Mouse (Mus musculus) CH12.LX (cell line): Measurements from ENCODE around the gene Rgs2. TPM values are rescaled to one million over a fixed set of nuclear protein-coding genes. Genes with fewer than 3 reads are reported as not detected.

Experiments
- DNase-seq: peaks from one replicate; pipeline ENCODE4 v3.0.0-alpha.2; 2013; ENCODE audit errors: extremely low read depth
- H3K27ac ChIP-seq: 2 replicates; pipeline ENCODE4 v1.5.1; 2012; ENCODE audit warnings: low read depth, mild to moderate bottlenecking, control low read depth, moderate library complexity; ENCODE audit not compliant: insufficient read depth
- H3K27me3 ChIP-seq: replicated peaks from 2 replicates; pipeline ENCODE3; 2012; ENCODE audit warnings: inconsistent platforms
- H3K36me3 ChIP-seq, 2 experiments: replicated peaks in 1 of 2; 2 replicates each; pipeline versions ENCODE3 to v1.6.1; 2012; ENCODE audit warnings: inconsistent platforms in 1 of 2, low read length in 1 of 2, mild to moderate bottlenecking in 1 of 2, mixed read lengths in 1 of 2, moderate library complexity in 1 of 2; ENCODE audit not compliant: control insufficient read depth in 1 of 2, insufficient read depth in 1 of 2
- H3K4me1 ChIP-seq, 2 experiments: 2 replicates each; pipeline ENCODE4 v1.6.1; 2012; ENCODE audit warnings: inconsistent platforms in 1 of 2, moderate library complexity in 1 of 2; ENCODE audit not compliant: insufficient read depth in 2 of 2, control insufficient read depth in 1 of 2
- H3K4me2 ChIP-seq: 2 replicates; pipeline ENCODE4 v1.6.1; 2012; ENCODE audit warnings: low read depth, mild to moderate bottlenecking, control low read depth; ENCODE audit not compliant: poor library complexity, insufficient read depth, severe bottlenecking
- H3K4me3 ChIP-seq, 3 experiments: fragments of 150-350 bp in 1 of 3; sonication (generic) in 1 of 3; replicated peaks in 1 of 3; 2 replicates each; pipeline versions ENCODE3 to v1.5.1; 2011 to 2012; ENCODE audit warnings: low read depth in 2 of 3, low read length in 2 of 3, mild to moderate bottlenecking in 2 of 3, moderate library complexity in 2 of 3, control low read depth in 1 of 3, improper control_type of control experiment in 1 of 3, inconsistent platforms in 1 of 3, mixed read lengths in 1 of 3; ENCODE audit not compliant: poor library complexity in 1 of 3
- H3K79me2 ChIP-seq: replicated peaks from 2 replicates; pipeline ENCODE4 v1.6.1; 2012; ENCODE audit warnings: mild to moderate bottlenecking, moderate library complexity; ENCODE audit not compliant: control insufficient read depth, poor library complexity, insufficient read depth, severe bottlenecking; ENCODE audit errors: extremely low read depth
- H3K9ac ChIP-seq: 2 replicates; pipeline ENCODE4 v1.6.1; 2012; ENCODE audit warnings: low read depth, mild to moderate bottlenecking, control low read depth, moderate library complexity; ENCODE audit not compliant: insufficient read depth
- H3K9me3 ChIP-seq: replicated peaks from 2 replicates; pipeline ENCODE3; 2012; ENCODE audit warnings: low read length, inconsistent platforms, mixed read lengths
- BHLHE40 ChIP-seq: IDR thresholded peaks from 2 replicates; pipeline ENCODE4 v1.6.1; 2011; ENCODE audit warnings: mild to moderate bottlenecking, low read depth, low read length, improper control_type of control experiment
- CHD1 ChIP-seq: IDR thresholded peaks from 2 replicates; pipeline ENCODE4 v1.6.1; 2012; ENCODE audit warnings: low read depth, low read length, improper control_type of control experiment, inconsistent platforms
- CHD2 ChIP-seq: IDR thresholded peaks from 2 replicates; pipeline ENCODE4 v1.6.1; 2011; ENCODE audit warnings: low read length, improper control_type of control experiment
- ELF1 ChIP-seq: IDR thresholded peaks from 2 replicates; pipeline ENCODE4 v1.6.1; 2014; ENCODE audit warnings: low read depth, mild to moderate bottlenecking, inconsistent platforms, low read length, improper control_type of control experiment
- EP300 ChIP-seq: IDR thresholded peaks from 2 replicates; pipeline ENCODE4 v1.6.1; 2011; ENCODE audit warnings: low read length, improper control_type of control experiment
- ETS1 ChIP-seq: conservative IDR thresholded peaks from 2 replicates; pipeline ENCODE4 v1.6.1; 2012; ENCODE audit warnings: low read depth, mild to moderate bottlenecking, inconsistent platforms, low read length, improper control_type of control experiment, moderate library complexity
- GABPA ChIP-seq: IDR thresholded peaks from 2 replicates; pipeline ENCODE4 v1.6.1; 2012; ENCODE audit warnings: low read depth, low read length, improper control_type of control experiment, inconsistent platforms; ENCODE audit not compliant: insufficient replicate concordance
- HCFC1 ChIP-seq: IDR thresholded peaks from 2 replicates; pipeline ENCODE4 v1.6.1; 2012; ENCODE audit warnings: low read depth, mild to moderate bottlenecking, inconsistent platforms, low read length, improper control_type of control experiment
- JUN ChIP-seq: IDR thresholded peaks from 2 replicates; pipeline ENCODE4 v1.6.1; 2011; ENCODE audit warnings: low read depth, mild to moderate bottlenecking, low read length, improper control_type of control experiment, moderate library complexity; ENCODE audit not compliant: insufficient read depth
- JUND ChIP-seq: conservative IDR thresholded peaks from 2 replicates; pipeline ENCODE4 v1.6.1; 2011; ENCODE audit warnings: low read depth, low read length, improper control_type of control experiment
- KAT2A ChIP-seq: IDR thresholded peaks from 2 replicates; pipeline ENCODE4 v1.6.1; 2012; ENCODE audit warnings: low read length, improper control_type of control experiment, inconsistent platforms; ENCODE audit not compliant: insufficient replicate concordance
- MAX ChIP-seq: IDR thresholded peaks from 2 replicates; pipeline ENCODE4 v1.6.1; 2011; ENCODE audit warnings: low read length, improper control_type of control experiment
- MEF2A ChIP-seq: IDR thresholded peaks from 2 replicates; pipeline ENCODE4 v1.6.1; 2014; ENCODE audit warnings: low read depth, mild to moderate bottlenecking, inconsistent platforms, low read length, improper control_type of control experiment, borderline replicate concordance
- MYC ChIP-seq: IDR thresholded peaks from 2 replicates; pipeline ENCODE4 v1.6.1; 2011; ENCODE audit warnings: low read depth, mild to moderate bottlenecking, improper control_type of control experiment, low read length
- PAX5 ChIP-seq: IDR thresholded peaks from 2 replicates; pipeline ENCODE4 v1.6.1; 2012; ENCODE audit warnings: low read length, inconsistent platforms, mixed read lengths
- POLR2A ChIP-seq: IDR thresholded peaks from 2 replicates; pipeline ENCODE4 v1.6.1; 2011; ENCODE audit warnings: low read depth, mild to moderate bottlenecking, improper control_type of control experiment, low read length
- RAD21 ChIP-seq: IDR thresholded peaks from 2 replicates; pipeline ENCODE4 v1.6.1; 2011; ENCODE audit warnings: low read depth, mild to moderate bottlenecking, low read length, improper control_type of control experiment, moderate library complexity
- RCOR1 ChIP-seq: conservative IDR thresholded peaks from 2 replicates; pipeline ENCODE4 v1.6.1; 2012; ENCODE audit warnings: low read depth, mild to moderate bottlenecking, inconsistent platforms, low read length, improper control_type of control experiment
- TBP ChIP-seq: conservative IDR thresholded peaks from 2 replicates; pipeline ENCODE4 v1.6.1; 2011; ENCODE audit warnings: low read depth, low read length, improper control_type of control experiment
- USF1 ChIP-seq: IDR thresholded peaks from 2 replicates; pipeline ENCODE4 v1.6.1; 2014; ENCODE audit warnings: low read depth, mild to moderate bottlenecking, inconsistent platforms, low read length, improper control_type of control experiment
- USF2 ChIP-seq: conservative IDR thresholded peaks from 2 replicates; pipeline ENCODE4 v1.6.1; 2011; ENCODE audit warnings: low read depth, low read length, improper control_type of control experiment
- ZC3H11A ChIP-seq: IDR thresholded peaks from 2 replicates; pipeline ENCODE4 v1.6.1; 2012; ENCODE audit warnings: low read depth, mild to moderate bottlenecking, inconsistent platforms, low read length, improper control_type of control experiment
- ZKSCAN1 ChIP-seq: IDR thresholded peaks from 2 replicates; pipeline ENCODE4 v1.6.1; 2012; ENCODE audit warnings: low read depth, inconsistent platforms, low read length, improper control_type of control experiment, borderline replicate concordance
- ZNF384 ChIP-seq: IDR thresholded peaks from 2 replicates; pipeline ENCODE4 v1.6.1; 2012; ENCODE audit warnings: low read depth, low read length, improper control_type of control experiment, inconsistent platforms
- dilution Hi-C: fragments of 300-500 bp; cut with MboI; formaldehyde crosslinking; loops from 2 replicates; pipeline ENCODE4 v1.14.3; 2020; ENCODE audit warnings: low sequenced_read_pairs; ENCODE audit not compliant: extremely low pct_unique_long_range_greater_than_20kb, extremely low pct_ligation_motif_present
- in situ Hi-C: fragments of 300-500 bp; cut with MboI; formaldehyde crosslinking; loops from 3 replicates; pipeline ENCODE4 v1.14.3; 2019; ENCODE audit warnings: low sequenced_read_pairs, low pct_ligation_motif_present, low pct_unique_long_range_greater_than_20kb, mixed read lengths
- polyA plus RNA-seq: library from polyadenylated mRNA; unstranded; fragments of >175 nt; gene quantifications from 2 replicates; pipeline ENCODE4 v1.2.1, GENCODE M21; 2012; ENCODE audit warnings: low read depth; ENCODE audit not compliant: insufficient read length
- total RNA-seq, 2 experiments: library from RNA; depleted of rRNA; stranded (reverse); fragments of 300-350 nt in 1 of 2; fragments of >200 nt in 1 of 2; gene quantifications; 2 replicates each; pipeline ENCODE4 v1.2.3; 2012 to 2014

Gene Rgs2
- total and polyA plus RNA-seq, 3 experiments, result 3.2 to 14.7 (median 11.0) TPM

DNA sequence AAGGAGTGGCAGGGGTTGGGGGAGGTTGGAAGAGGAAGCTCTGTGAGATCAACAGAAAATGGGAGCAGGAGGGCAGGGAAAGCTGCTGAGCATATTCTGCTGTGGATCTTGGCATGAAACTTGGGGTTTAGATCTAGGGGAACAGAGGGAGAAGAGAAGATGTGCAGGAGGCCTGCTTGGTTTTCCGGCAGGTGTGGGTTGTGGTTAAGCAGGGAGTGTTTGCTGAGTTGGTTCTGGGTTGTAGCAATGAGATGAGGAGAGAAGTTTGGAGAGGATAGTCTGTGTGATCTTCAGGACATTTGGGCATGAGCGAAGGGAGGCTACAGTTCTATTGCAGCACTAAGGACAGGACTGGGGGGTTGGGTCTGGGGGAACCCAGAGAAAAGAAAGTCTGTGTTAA, 37.9 kb upstream of the Rgs2 start:
- H3K27me3 ChIP-seq, result no peaks in the 10 kb centered on the region
- no peaks in the 10 kb centered on the region for H3K9me3 ChIP-seq
- H3K27ac ChIP-seq, result no peak overlapping the region
- H3K79me2 ChIP-seq, result no peaks in the 10 kb centered on the region
- H3K4me2 ChIP-seq, result no peak overlapping the region
- no peak for DNase-seq
- TF ChIP-seq RCOR1 (no peak), KAT2A (no peak), POLR2A (no peak), MAX (no peak), ELF1 (no peak), CHD1 (no peak), HCFC1 (no peak), ZKSCAN1 (no peak), PAX5 (no peak), ETS1 (no peak), ZC3H11A (no peak), TBP (no peak), USF2 (no peak), ZNF384 (no peak), GABPA (no peak), MYC (no peak)
- H3K9ac ChIP-seq, result no peak overlapping the region
- in situ Hi-C loops, result no loop called here
- no peak overlapping the region for H3K4me3 ChIP-seq
- no peaks in the 10 kb centered on the region for H3K4me1 ChIP-seq
- H3K36me3 ChIP-seq, result no peaks in the 10 kb centered on the region
- dilution Hi-C loops, result no loop called here

DNA sequence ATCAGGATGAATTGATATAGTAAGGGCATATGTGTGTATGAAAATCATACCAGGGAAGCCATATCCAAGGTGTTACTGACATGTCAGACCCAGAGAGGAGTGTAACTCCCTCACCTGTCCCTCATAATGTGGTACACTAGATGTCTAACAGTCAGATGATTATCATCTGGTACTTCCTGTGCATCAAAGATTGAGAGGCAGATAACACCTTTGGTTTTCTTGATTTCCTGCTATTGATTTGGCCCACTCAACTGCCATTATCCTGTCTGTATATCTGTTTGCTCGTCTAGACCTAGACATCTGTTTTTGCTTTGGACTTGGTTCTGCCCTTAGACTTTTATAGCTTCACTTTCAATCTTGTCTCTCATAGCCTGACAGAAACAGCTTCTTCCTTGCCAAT, 29.5 kb upstream of the Rgs2 start:
- H3K4me3 ChIP-seq, result no peak overlapping the region

More for the DNA sequence above, 29.5 kb upstream of the Rgs2 start:
- in situ Hi-C loops, result no loop called here
- dilution Hi-C loops, result no loop called here
- Histone ChIP-seq H3K9me3 (no peaks in the 10 kb centered on the region), H3K79me2 (no peaks in the 10 kb centered on the region), H3K27me3 (no peaks in the 10 kb centered on the region), H3K4me1 (no peaks in the 10 kb centered on the region), H3K27ac (no peak overlapping the region), H3K4me2 (no peak overlapping the region), H3K9ac (no peak overlapping the region), H3K36me3 (no peaks in the 10 kb centered on the region)
- no peak for DNase-seq
- TF ChIP-seq MAX, result no peak
- TF ChIP-seq BHLHE40, result no peak
- no peak for TF ChIP-seq TBP
- TF ChIP-seq JUND, result no peak
- TF ChIP-seq HCFC1, result no peak
- TF ChIP-seq USF1, result no peak
- no peak for TF ChIP-seq CHD2
- TF ChIP-seq ETS1, result no peak
- no peak for TF ChIP-seq RAD21
- TF ChIP-seq JUN, result no peak
- TF ChIP-seq MEF2A, result no peak
- no peak for TF ChIP-seq RCOR1
- no peak for TF ChIP-seq EP300
- no peak for TF ChIP-seq POLR2A
- TF ChIP-seq MYC, result no peak
- TF ChIP-seq ZKSCAN1, result no peak
